8 mouse cellular contexts compared by ENCODE assay signal in genomic region chr11:98149786-98150624, GRCm38 (mm10). TPM values are rescaled to one million over a fixed set of nuclear protein-coding genes. Genes with fewer than 3 reads are reported as not detected.
A peak's percentile ranks its signal among the peaks of the same experiment; 100 is the strongest.
DNase-seq lines count a peak whose midpoint lies in the region; ATAC-seq and TF ChIP-seq lines count a peak whose summit lies in the region.

Fbxl20 (minus strand) TSS chr11:98150403.

- TF ChIP-seq CTCF in G1E (IDR thresholded peaks at IDR 0.05; ENCODE audit: low read depth, low read length), result no peak
- TF ChIP-seq CTCF in layer of hippocampus, adult 2 months (conservative IDR thresholded peaks at IDR 0.05), result no peak
- TF ChIP-seq CTCF in lung, embryonic 14.5 days (IDR thresholded peaks at IDR 0.05; ENCODE audit: low read depth), result no peak
- TF ChIP-seq CTCF in olfactory bulb, adult 2 months (IDR thresholded peaks at IDR 0.05; ENCODE audit: insufficient read depth, low read depth, low read length), result no peak
- no peak for TF ChIP-seq CTCF in thymus, adult 2 months (IDR thresholded peaks at IDR 0.05; ENCODE audit: borderline replicate concordance, control insufficient read depth, extremely low read depth, insufficient read depth, low read length, poor library complexity)

- H3K9ac ChIP-seq in forebrain, embryonic 16.5 days (replicated peaks; ENCODE audit: low read depth, low read length), result peak within 1 kb of the TSS; percentile 86
- peak within 1 kb of the TSS; percentile 82 for H3K9ac ChIP-seq in lung, embryonic 14.5 days

- H3K27ac ChIP-seq in forebrain, embryonic 16.5 days (ENCODE audit: low read length), result peak within 1 kb of the TSS; percentile 96
- H3K27ac ChIP-seq in layer of hippocampus, adult 2 months, result peak within 1 kb of the TSS; percentile 98
- peak within 1 kb of the TSS; percentile 91 for H3K27ac ChIP-seq in lung, embryonic 14.5 days (ENCODE audit: low read depth)
- peak within 1 kb of the TSS; percentile 95 for H3K27ac ChIP-seq in olfactory bulb, adult 2 months (ENCODE audit: insufficient read depth, low read depth, low read length)
- H3K27ac ChIP-seq in thymus, adult 2 months (ENCODE audit: control insufficient read depth, insufficient read depth, low read length), result peak within 1 kb of the TSS; percentile 53

- H3K27me3 ChIP-seq in G1E (ENCODE audit: insufficient read depth, low read length), result no peaks in the 10 kb centered on the region
- no peaks in the 10 kb centered on the region for H3K27me3 ChIP-seq in forebrain, embryonic 16.5 days (replicated peaks; ENCODE audit: control insufficient read depth, insufficient read depth, low read length)
- H3K27me3 ChIP-seq in lung, embryonic 14.5 days (ENCODE audit: insufficient read depth, low read length), result no peaks in the 10 kb centered on the region
- no peaks in the 10 kb centered on the region for H3K27me3 ChIP-seq in thymus, adult 2 months (ENCODE audit: control insufficient read depth, insufficient read depth, low read length)

- WGBS in forebrain, embryonic 16.5 days, result under 1% methylated on average over 61 of the region's 65 CpGs
- under 1% methylated on average over 61 of the region's 65 CpGs for WGBS in lung, embryonic 14.5 days
- under 1% methylated on average over 62 of the region's 65 CpGs for WGBS in olfactory bulb, adult 2 months
- WGBS in thymus, adult 2 months, result under 1% methylated on average over 64 of the region's 65 CpGs

- H3K4me1 ChIP-seq in G1E (ENCODE audit: insufficient read depth, low read depth, low read length), result peaks cover 31% of the 10 kb centered on the region
- peaks cover 26% of the 10 kb centered on the region for H3K4me1 ChIP-seq in forebrain, embryonic 16.5 days (replicated peaks; ENCODE audit: control insufficient read depth, insufficient read depth, low read length)
- no peaks in the 10 kb centered on the region for H3K4me1 ChIP-seq in lung, embryonic 14.5 days (ENCODE audit: insufficient read depth)
- peaks cover 13% of the 10 kb centered on the region for H3K4me1 ChIP-seq in olfactory bulb, adult 2 months (ENCODE audit: control insufficient read depth, insufficient read depth, low read length)
- H3K4me1 ChIP-seq in thymus, adult 2 months (replicated peaks; ENCODE audit: control insufficient read depth, insufficient read depth, low read length), result peaks cover 8% of the 10 kb centered on the region

- ATAC-seq in G1E (ENCODE audit: extremely low read depth, insufficient number of reproducible peaks, low FRiP score, poor library complexity, severe bottlenecking), result peak; percentile 84
- peak; percentile 90 for ATAC-seq in forebrain, embryonic 16.5 days
- ATAC-seq in lung, embryonic 14.5 days (ENCODE audit: insufficient read depth), result peak; percentile 90

- peak within 1 kb of the TSS; percentile 91 for H3K4me2 ChIP-seq in forebrain, embryonic 16.5 days (ENCODE audit: low read length)
- H3K4me2 ChIP-seq in lung, embryonic 14.5 days, result peak within 1 kb of the TSS; percentile 98

- DNase-seq in G1E (ENCODE audit: low spot score), result peak; percentile 93
- peak; percentile 91 to 95 for DNase-seq in cerebellum, adult 18-20 months
- peak; percentile 88 to 90 for DNase-seq in heart, postnatal 36 days
- peak; percentile 91 to 93 for DNase-seq in layer of hippocampus, adult 2 months (ENCODE audit: low spot score in 2 of 2)
- peak; percentile 98 for DNase-seq in lung, embryonic 14.5 days
- DNase-seq in thymus, adult 2 months, result peak; percentile 85

- H3K4me3 ChIP-seq in G1E (ENCODE audit: low read depth, low read length), result peak within 1 kb of the TSS; percentile 95
- peak within 1 kb of the TSS; percentile 98 for H3K4me3 ChIP-seq in forebrain, embryonic 16.5 days (replicated peaks; ENCODE audit: low read length)
- H3K4me3 ChIP-seq in layer of hippocampus, adult 2 months, result peak within 1 kb of the TSS; percentile 98
- peak within 1 kb of the TSS; percentile 96 for H3K4me3 ChIP-seq in lung, embryonic 14.5 days (ENCODE audit: low read depth, low read length)
- H3K4me3 ChIP-seq in olfactory bulb, adult 2 months (ENCODE audit: insufficient read depth, low read depth, low read length), result peak within 1 kb of the TSS; percentile 85
- peak within 1 kb of the TSS; percentile 96 for H3K4me3 ChIP-seq in thymus, adult 2 months (ENCODE audit: control insufficient read depth, insufficient read depth, low read length)

- TF ChIP-seq POLR2A in olfactory bulb, adult 2 months (IDR thresholded peaks at IDR 0.05; ENCODE audit: insufficient read depth, low read depth, low read length), result no peak; the same call in 1 of the 2 replicates
- 0 out of 2 replicates have a peak, but pooled peaks have one; percentile 27 for TF ChIP-seq POLR2A in thymus, adult 2 months (IDR thresholded peaks at IDR 0.05; ENCODE audit: control insufficient read depth, extremely low read depth, insufficient read depth, low read length, poor library complexity)

- intact Hi-C loops in heart, postnatal 36 days (cut with DNase I), result loop anchor here (2.0 kb wide), 2 partner anchors 35 to 123 kb away; partner anchors contain the start of gene Rpl19

- H3K9me3 ChIP-seq in G1E (replicated peaks), result no peaks in the 10 kb centered on the region
- no peaks in the 10 kb centered on the region for H3K9me3 ChIP-seq in forebrain, embryonic 16.5 days (ENCODE audit: control insufficient read depth, low read length)
- H3K9me3 ChIP-seq in lung, embryonic 14.5 days (ENCODE audit: low read depth, low read length), result no peaks in the 10 kb centered on the region

- peaks cover 30% of the 10 kb centered on the region for H3K36me3 ChIP-seq in G1E (replicated peaks)
- H3K36me3 ChIP-seq in forebrain, embryonic 16.5 days (ENCODE audit: control insufficient read depth, insufficient read depth), result peaks cover 4% of the 10 kb centered on the region; the same call in 1 of the 2 replicates
- peaks cover 2% of the 10 kb centered on the region for H3K36me3 ChIP-seq in lung, embryonic 14.5 days (ENCODE audit: insufficient read depth)
- peaks cover 3% of the 10 kb centered on the region; the same call in 1 of the 2 replicates for H3K36me3 ChIP-seq in thymus, adult 2 months (ENCODE audit: control insufficient read depth, insufficient read depth, low read length)

RNA-seq across cellular contexts. Expression of gene Fbxl20, which starts in this region (rescaled TPM):
- 43.7 and 55.3 TPM in 2 replicates for total RNA-seq in G1E (2014; fragmentation: Nextera tagmentation)
- 22.4 and 23.7 TPM in 2 replicates for total RNA-seq in G1E (2017)
- 12.9 and 13.2 TPM in 2 replicates for polyA plus RNA-seq in G1E (2012)
- 28.0 and 32.1 TPM in 2 replicates for polyA plus RNA-seq in forebrain, embryonic 16.5 days (2015; fragmentation: Nextera tagmentation; extraction: Ambion mirVana)
- total RNA-seq in heart, postnatal 36 days (2021), result 10 to 100 TPM; 20.3 to 27.1 TPM
- 10 to 100 TPM; 33.7 to 34.2 TPM for total RNA-seq in layer of hippocampus, adult 2 months (2021)
- polyA plus RNA-seq in lung, embryonic 14.5 days (2014; fragmentation: Nextera tagmentation; extraction: Ambion mirVana), result 9.6 and 17.3 TPM in 2 replicates
- polyA plus RNA-seq in olfactory bulb, adult 2 months (2012; ENCODE audit: insufficient read depth, insufficient read length, low replicate concordance, missing spikeins), result not detected in 2 replicates
- 37.8 and 40.3 TPM in 2 replicates for polyA plus RNA-seq in thymus, adult 2 months (2012; rRNA removed)

Comparison
In these comparisons a context has a peak if more than half of its experiments do, and no peak if none do; other contexts are left out.
1. Peak in every context shown above with its lines: DNase-seq, ATAC-seq, H3K4me3 ChIP-seq and H3K27ac ChIP-seq.